Mouse (Mus musculus) heart, adult 2 months (tissue): ENCODE results near the gene Slit3.

Source experiments
- CTCF ChIP-seq: fragments of 200-600 bp; IDR thresholded peaks from 2 replicates; pipeline ENCODE4 v1.8.1; 2022; ENCODE audit warnings: antibody characterized with exemption, mild to moderate bottlenecking, moderate library complexity
- EP300 ChIP-seq: fragments of 200-500 bp; IDR thresholded peaks from 2 replicates; pipeline ENCODE4 v1.6.1; 2011; ENCODE audit warnings: low read depth, low read length, control low read depth; ENCODE audit not compliant: insufficient read depth
- POLR2A ChIP-seq: fragments of 200-500 bp; IDR thresholded peaks from 2 replicates; pipeline ENCODE4 v1.6.1; 2011; ENCODE audit warnings: mild to moderate bottlenecking, low read depth, low read length, control low read depth; ENCODE audit not compliant: insufficient read depth

GRCm38 (mm10) chr11:35698901-35699300 lies 577.9 kb downstream of the Slit3 start:
- no peak for TF ChIP-seq CTCF
- no peak for TF ChIP-seq POLR2A
- no peak for TF ChIP-seq EP300
